Mouse (Mus musculus): ENCODE data around the gene Mcm5.

Mcm5 gene

DNA sequence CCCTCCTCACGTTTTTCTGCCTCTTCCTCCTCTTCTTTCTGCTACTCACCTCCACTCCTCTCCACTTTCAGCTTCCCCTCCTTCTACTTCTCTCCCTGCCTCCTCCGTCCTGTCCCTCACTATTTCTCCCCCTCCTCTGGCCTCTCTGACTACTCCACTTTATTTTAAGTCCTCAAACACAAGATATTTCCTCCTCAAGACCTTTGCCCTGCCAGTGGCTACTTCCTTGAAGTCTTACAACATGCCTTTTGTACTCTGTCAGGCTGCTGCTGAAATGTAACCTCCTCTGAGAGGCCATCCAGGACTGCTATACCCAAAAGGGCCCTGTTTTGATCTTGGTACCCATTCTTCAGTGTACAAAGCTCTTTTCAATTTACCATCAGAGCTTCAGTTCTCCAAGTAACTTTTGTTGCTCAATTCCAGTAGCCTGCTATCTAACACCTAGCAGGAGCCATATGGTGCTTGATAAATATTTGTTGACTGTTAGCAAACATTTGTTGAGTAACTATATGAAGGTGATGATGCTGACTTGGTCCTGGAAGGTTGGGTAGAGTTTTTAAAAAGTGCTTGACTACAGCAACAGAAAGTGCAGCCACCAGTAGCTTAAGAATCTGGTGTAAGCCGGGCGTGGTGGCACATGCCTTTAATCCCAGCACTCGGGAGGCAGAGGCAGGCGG is 62.8 kb downstream of the Mcm5 start:
- no peak for DNase-seq

Measured in right cerebral cortex, adult 18-20 months (tissue).